Mouse (Mus musculus) gastrocnemius, postnatal 25 days (tissue): ENCODE measurements around the gene Tef. TPM values are rescaled to one million over a fixed set of nuclear protein-coding genes. Genes with fewer than 3 reads are reported as not detected.

Experiments
- DNase-seq: peaks from one replicate; pipeline ENCODE4 v3.0.0; 2022
- total RNA-seq, 2 experiments: library from RNA; stranded (reverse); gene quantifications; 1 replicate in 1 of 2; 2 replicates in 1 of 2; pipeline ENCODE4 v1.2.3; 2021

Gene Tef
- total RNA-seq, 2 experiments from 2014 or later, result 113 to 168 TPM

DNA sequence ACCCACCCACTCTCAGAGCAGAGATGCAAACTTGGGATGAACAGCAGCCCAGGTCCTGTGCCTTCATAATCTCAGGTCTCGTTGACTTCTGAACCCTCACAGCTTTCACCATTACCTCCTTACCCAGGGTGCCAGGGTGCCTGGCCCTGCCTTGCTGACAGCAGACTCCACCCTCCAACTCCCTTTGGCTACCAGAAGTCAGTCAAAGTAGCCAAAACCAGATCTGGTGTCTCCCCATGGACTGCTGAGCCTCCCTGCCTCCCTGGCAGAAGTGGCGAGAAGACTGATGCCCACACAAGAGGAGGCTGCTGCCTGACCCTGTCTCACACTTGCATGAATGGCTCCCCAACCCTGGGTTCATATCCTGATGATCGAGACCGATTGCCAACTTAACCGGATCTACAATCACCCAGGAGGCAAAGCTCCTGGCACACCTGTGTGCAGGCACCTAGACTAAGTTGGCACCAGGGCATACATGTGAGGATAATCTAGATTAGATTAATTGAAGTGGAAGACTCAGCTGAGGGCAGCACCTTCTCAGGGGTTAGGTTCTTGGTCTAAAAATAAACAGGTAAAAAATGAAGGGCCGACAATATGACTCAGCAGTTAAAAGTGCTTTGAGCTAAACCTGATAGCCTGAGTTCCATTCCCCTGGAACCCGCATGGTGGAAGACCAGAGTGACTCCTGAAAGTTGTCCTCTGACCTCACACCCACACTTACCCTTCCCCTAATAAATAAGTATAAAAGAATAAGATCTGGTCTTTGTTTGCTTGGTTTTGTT, 26.4 kb downstream of the Tef start:
- peak; percentile 60 for DNase-seq

DNA sequence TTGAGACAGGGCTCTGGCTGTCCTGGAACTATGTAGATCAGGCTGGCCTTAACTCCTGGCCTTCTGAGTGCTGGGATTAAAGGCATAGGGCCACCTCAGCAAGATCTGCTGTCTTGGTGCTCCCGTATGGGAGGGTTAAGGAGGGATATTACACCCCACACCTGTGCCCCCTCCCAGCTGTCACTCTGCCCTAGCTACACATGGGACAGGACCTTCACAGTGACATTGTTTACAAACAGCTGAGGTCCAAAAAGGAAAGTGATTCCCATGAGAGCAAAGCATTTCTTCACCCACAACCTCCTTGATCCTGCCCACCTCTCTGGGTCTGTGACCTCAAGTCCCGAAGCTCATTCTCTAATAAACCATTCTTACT, 27.0 kb downstream of the Tef start:
- DNase-seq, result no peak

DNA sequence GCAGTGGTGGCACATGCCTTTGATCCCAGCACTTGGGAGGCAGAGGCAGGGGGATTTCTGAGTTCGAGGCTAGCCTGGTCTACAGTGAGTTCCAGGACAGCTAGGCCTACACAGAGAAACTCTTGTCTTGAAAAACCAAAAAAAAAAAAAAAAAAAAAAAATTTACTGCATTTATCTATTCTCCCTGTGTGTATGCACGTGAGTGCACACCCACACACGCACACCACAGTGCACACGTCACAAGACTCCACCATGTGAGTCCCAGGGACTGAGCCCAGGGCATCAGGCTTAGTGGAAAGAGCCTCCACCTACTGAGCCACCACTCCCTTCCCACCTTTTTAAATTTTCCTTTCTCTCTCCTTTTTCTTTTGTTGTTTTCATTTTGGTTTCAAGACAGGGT, 28.3 kb downstream of the Tef start:
- DNase-seq, result no peak

DNA sequence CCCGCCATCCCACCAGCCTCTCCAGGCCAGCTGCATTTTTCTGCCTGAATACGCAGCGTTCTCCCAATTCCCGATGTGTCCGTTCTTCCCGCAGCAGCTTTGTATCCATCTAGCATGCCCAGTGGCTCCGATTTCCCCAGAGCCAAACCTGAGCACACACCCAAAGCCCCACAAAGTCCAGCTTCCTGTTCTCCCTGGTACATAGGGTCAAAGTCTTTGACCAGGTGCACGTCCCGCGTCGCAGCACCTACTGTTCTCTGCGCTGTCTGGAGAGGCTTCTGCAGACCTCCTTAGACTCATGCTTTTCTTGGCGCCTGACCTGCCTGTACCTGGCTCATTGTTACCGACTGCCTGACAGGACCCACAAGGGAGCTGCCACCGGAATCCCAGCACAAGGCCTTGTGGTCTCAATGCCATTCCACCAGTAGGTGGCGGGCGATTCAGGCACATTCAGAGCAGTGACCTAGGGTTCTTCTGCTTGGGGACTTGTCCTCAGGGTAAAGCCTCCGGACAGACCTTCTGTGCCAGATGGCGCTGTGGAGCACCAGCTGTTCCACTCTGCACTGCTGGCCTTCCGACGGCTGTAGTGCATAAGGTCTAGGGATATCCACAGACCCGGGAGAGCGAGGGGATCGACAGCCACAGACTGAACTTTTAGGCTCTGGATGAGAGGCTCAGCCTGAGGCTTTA, 29.1 kb downstream of the Tef start:
- DNase-seq, result peak; percentile 91

DNA sequence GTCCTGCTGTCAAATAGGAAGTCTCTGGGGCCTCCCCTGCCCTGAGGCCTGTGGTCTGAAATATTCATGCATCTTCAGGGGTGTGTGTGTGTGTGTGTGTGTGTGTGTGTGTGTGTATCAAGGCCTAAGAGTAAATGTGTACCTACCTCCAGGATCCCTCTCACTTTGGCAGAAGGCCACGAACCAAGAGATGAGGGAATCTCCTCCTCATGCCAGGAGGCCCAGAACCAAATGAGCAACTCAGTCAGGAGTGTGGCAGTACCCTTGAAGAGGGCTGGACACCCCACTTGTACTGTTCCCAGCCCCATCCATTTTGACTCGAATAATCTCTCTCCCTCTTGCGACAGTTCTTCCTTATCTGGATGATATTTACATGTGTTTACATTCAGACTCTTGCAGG, 30.0 kb downstream of the Tef start:
- no peak for DNase-seq

DNA sequence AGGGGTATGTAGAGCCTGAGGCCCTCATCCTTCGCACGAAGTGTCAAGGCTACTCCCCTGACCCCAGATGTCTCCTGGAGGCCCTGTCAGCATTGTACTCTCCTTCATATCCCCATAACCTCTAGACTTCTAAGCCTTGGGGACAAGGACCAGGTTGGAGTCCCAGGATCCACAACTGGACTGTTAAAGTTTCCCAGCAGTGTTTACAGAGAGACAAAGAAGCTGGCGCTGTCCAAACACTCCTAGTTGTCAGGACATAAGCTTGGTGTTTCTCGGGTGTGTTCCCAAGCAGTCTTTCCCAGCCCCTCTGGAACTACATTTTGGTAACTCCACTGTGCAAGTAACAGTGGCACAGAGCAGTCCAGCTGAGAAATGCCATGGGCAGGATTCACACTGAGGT, 31.3 kb downstream of the Tef start:
- no peak for DNase-seq

DNA sequence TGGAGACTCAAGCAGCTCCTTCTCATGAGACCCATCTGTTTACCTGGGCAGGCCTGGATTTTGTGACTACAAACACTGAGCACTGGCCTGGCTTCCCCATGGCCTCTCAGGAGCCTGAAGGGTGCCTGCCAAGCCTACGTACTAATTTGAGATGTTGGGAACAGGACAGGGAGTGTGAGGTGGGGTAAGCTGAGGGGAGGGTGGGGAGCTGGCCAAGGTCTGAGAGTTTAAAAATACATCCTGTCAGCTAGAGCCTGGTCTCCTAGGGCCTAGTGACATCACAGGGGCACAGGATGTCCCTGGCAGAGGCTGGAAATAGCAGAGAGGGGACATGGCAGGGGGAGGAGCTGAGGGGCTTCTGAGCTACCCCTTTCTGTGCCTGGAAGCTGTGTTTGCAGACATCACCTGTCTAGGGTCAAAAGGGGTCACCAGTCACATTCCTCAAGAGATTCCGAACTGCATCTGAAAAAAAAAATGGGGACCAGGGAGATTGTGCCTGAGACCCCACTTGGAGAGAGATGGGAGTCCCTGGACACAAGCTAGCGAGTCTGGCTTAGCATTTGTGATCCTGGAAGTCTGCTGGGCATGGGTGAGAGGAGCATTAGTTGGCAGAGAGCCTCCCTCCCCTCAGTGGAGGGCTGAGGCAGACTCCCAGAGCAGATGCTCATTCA, 32.1 kb downstream of the Tef start:
- DNase-seq, result peak; percentile 91

DNA sequence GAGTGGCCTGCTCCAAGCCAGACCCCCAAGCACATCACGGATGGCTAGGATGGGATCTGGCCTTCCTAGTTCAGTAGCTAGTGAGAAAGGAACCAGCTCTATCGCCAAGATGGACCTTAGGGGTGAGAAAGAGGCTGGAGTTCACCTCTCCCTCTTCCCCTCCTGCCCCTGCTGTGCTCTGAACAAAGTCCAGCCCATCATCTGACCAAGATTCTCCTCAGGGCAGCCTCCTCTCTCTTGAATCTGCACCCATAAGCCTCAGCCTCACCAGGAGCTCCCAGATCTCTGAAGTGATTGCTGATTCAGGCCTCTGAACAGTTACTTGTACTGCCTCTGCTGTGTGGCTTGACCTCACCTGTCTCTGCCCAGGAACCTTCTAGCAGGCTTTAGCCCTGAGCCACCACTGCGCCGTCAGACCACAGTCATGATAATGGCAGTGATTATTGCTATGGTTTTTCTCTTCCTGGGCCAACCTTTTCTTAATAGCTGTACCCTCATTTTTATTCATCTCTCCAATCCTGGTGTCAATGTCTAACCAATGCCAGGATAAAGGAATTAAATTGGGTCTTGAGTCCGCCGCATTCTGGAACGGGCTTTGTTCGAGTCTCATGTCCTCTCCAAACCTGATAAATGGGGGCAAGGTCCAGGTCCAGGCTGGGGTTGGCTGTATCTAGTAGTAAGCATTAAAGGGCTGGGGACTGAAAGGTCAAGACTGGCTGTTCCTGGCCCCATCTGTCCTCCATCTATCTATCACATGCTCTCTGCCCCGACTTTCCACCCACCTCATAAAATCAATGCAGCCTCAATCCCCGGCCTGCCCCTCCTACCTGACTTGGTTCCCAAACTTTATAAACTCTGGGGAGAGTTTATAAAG, 33.0 kb downstream of the Tef start:
- DNase-seq, result peak; percentile 73

DNA sequence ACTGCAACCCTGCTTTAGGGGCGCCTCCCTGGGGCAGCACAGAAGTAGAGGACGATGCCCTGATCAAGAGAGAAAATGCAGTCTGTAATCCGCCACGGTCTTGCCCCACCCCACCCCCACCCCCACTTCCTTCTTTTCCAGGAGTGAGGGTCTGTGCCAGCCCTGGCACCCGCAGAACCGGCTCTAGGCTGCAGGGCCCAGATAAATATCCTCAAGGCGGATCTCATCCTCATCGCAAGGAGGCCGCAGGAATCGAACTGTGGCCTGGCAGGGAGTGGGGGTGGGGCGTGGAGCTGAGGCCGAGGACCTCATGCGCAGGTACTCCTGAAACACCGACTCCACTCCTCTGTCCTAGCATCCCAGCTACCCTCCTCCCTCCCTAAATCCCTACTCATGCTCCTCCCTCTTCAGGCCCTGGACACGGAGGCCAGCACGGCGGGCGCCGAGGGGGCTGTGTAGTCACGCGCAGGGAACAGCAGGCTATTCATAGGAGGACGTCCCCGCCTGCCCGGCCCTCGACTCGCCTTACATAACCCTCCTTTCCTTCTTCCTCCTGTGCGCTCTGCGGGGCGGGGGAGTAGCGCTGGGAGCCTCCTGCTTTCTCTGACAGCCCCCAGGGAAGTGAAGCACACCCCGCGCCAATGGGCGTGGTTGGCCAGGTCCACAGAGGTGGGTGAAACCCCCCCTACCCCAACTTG, 34.1 kb downstream of the Tef start:
- peak; percentile 96 for DNase-seq

DNA sequence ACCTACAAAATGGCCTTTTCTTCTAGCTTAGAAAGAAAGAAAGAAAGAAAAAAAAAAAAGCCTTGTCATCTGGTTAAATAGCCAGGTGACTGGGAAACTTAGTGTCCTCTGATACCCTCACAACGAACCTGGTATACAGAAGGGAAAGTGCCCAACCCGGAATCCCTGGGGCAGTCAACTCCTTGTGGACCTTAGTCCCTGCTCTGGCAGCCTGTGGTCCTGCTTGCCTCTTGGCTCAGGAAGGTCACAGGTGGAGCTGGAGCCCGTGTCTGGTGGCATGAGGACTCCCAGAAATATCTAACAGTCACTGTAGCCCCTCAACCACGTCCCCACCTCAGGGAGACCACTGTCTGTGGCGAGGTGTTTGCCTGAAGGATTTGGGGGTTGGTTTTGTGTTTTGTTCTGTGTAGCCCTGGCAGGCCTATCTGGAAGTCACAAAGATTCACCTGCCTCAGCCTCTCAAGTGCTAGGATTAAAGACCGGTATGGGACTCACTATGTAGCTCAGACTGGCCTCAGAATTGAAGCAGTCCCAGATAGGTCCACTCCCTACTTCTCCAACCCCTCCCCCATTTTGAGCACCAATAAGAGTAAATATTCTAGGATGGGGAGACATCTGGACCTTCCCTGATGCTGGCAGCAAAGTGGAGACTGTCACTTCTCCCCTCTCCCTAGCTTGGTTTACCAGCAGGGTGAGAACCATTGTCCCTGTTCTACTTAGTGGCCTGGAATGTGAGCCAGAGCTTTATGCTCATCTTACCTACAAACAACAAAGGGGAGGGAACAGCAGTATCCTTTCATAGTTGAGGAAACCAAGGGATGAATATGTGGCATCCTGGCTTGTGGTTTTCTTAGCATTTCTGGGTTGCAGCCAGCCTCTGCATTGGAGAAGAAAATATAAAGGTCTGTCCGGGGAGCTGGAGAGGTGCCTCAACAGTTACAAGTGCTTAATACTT, 35.0 kb downstream of the Tef start:
- DNase-seq, result no peak

DNA sequence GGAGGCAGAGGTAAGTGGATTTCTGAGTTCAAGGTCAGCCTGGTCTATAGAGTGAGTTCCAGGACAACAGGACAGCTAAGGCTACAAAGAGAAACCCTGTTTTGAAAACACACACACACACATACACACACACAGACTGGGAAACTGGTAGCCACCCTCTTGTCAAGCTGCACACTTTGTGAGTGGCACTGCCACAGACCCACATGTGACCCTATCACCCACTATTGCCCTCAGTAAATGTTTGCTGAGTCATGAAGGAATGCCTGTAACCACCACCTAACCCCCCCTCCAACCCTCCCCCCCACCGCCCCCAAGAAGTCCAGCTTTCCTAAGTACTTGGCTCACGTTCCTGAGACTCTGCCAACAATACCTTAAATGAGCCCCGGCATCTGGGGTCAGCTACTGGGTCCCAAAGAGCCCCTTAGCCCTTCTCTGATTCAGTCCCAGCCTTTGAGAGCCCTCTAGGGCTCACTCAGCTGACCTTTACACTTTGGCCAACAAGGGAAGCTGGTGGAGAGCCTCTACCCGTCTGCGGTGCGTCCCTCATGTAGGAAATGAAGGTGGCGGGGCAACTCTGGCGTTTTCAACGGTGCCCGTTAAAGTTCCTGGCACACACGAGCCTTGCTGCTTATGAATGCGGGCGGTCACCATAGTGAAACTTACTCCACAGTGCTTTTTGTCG, 36.5 kb downstream of the Tef start:
- DNase-seq, result no peak

DNA sequence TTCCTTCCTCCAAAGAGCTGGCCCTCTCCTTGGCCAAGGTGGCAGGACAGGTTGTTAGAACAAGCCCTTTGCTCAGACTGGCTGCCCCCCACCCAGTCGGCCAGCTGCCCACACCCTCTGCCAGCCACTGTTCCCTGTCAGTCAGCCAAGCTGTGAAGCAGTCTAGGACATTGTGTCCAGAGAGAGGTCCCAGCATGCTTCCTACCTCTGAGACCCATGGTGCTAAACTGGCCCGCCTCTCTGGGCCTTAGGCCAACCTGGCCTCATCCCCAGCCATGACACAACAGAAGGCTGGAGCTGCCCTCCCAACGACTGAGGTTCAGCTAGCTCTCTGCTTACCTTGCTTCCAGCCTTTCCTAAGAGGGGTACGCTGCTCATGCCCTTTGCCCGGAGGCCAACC, 37.4 kb downstream of the Tef start:
- DNase-seq, result peak; percentile 97

DNA sequence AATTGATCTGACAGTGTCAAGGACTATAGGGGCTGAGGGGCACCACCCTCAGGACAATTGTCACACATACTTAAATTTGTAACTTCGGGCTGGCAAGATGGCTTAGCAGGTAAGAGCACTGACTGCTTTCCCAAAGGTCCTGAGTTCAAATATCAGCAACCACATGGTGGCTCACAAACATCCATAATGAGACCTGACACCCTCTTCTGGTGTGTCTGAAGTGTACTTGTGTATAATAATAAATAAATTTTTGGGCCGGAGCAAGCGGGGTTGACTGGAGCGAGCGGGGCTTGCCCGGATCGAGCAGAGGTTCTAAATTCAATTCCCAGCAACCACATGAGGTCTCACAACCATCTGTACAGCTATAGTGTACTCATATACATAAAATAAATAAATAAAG, 38.1 kb downstream of the Tef start:
- DNase-seq, result no peak

DNA sequence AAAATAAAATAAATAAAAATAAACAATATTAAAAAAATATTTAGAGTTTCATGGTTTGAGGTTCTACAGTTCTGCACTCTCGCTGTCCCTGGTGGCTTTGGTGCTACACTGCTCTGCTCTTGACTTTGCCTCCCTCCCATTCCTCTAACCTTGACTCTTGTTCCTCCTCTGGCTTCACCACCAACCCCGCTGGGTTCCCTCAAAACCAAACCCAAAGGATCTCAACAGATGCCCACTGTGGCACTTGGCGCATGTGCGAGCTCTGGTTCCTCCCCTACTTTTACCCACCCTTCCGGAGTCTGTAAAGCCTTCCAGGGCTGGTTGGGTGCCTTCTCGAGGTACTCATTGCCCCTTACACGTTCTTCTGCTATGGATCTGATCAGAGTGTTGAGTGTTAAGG, 40.1 kb downstream of the Tef start:
- DNase-seq, result no peak

DNA sequence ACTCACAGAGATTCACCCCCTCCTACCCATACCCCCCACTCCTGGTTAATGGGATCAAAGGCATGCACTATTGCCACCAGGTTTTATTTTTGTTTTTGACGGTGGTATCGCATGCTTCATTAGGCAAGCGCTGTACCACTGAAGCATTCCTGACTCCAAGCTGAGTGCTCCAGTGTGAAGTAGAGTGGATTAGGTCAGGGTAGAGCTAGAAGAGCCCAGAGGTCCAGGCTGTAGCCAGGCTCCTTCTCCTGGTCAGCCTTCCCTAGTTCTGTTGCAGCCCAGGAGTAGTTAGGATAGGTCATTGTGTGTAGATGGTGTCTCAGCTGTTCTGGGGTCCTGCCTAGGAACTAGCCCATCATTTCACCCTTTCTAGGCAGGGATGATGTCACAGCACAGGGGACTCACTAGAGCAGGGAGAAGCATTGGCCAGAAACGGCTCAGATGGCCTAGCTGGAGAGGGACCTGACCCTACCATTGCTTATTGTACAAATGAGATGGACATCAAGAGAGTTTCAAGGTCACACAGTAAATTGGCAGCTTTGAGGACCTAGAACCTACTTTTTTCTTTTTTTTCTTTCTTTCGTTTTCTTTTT, 42.9 kb downstream of the Tef start:
- no peak for DNase-seq

DNA sequence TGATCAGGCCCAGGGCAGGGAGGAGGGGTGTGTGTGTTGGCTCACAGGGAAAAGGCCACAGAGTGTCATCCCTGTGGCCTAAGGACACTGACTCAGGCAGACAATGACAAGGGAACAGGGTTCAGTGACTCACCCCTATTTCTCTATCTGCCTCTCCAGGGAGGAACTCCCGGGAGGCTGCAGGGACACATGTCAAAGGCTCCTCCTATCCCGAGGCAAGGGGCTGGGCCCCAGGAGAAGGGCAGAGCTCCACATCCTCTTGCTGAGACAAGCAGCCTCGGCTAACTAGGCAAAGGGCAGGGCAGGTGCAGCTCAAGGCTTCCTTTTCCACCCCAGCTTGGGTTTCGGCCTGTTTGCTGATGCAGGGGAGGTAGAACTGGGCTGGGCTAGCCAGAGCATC, 43.5 kb downstream of the Tef start:
- peak; percentile 91 for DNase-seq

DNA sequence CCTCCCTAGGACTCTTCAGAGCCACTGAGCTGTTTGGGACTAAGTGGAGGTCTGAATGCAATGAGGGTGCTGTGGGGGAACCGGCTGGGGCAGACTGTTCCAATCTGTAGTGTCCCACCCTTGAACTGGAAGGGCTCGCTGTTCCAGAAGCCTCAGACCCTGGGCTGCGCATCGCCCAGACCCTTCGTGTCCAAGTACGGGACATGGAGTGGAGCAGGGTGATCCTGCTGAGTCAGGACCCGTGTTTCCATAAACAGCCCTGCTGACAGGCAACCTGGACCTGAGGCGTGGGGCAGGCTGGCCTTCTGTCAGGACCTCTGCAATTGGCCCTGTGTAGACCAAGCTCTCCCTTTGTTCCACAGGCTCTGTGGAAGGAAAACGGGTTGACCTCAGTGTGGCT, 44.5 kb downstream of the Tef start:
- peak; percentile 75 for DNase-seq

DNA sequence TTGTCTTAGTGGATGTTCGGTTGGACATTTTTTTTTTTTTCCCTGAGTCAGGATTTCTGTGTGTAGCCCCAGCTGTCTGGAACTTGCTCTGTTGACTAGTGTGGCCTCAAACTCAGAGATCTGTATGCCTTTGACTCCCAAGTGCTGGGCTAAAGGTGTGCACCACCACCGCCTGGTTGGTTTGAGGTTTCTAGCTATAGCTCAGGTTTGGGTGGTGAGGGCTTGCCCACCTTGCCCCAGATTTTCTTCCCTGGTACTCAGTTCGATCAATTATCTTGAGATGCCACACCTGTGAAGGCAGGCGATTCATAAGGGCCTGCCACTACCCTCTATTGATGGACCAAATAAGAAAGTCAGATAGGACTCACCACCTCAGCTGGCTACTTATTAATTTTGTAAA, 44.9 kb downstream of the Tef start:
- no peak for DNase-seq

DNA sequence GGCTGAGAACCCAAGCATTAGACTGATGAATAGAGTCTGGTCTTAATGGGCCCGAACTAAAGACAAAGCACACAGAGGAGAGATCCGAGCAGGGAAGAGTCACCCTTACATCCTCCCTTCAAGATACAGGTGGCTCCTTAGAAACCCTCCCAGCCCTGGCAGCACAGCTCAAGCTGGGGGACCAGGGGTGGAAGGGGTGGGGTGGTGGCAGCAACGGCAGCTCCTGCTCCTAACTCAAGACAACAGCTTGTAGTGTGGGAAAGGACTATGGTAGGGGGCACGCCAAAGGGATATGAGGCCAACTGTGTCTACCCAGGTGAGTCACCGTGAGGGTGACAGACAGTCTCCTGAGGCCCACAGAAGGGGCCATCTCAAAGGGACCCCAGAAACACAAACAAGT, 45.6 kb downstream of the Tef start:
- DNase-seq, result no peak

DNA sequence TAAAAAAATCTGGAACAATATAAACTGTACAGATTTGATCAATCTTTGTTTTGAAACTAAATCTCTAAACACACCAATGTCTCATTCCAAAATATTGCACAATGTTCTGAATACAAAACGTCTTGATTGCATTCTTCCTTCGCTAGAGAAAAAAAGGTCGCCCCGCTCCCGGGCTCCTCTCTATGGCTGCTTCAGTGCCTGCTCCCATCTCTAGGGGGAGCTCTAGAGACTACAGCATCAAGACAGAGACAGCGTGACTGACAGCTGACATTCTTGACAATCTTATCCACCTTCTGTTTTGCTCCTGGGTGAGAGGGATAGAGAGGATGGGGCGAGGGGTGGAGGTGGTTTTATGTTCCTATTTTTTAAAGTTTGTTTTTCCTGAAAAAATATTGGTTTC, 46.1 kb downstream of the Tef start:
- DNase-seq, result no peak
